Mouse (Mus musculus) heart, postnatal 36 days (tissue): Measurements from ENCODE around the gene Hbp1. TPM values are rescaled to one million over a fixed set of nuclear protein-coding genes. Genes with fewer than 3 reads are reported as not detected.
A peak's percentile ranks its signal among the peaks of the same experiment; 100 is the strongest.

Source experiments
- DNase-seq, 2 experiments: peaks; one replicate each; pipeline ENCODE4 v3.0.0; 2021 to 2022
- intact Hi-C: fragments of 180-260 bp; cut with DNase I; formaldehyde crosslinking; loops from one replicate; pipeline ENCODE4 v1.15.1; 2025
- total RNA-seq, 2 experiments: library from RNA; stranded (reverse); gene quantifications; 2 replicates each; pipeline ENCODE4 v1.2.3; 2021

The Hbp1 gene
- 10 to 100 TPM; 82.7 to 98.0 TPM for total RNA-seq

DNA sequence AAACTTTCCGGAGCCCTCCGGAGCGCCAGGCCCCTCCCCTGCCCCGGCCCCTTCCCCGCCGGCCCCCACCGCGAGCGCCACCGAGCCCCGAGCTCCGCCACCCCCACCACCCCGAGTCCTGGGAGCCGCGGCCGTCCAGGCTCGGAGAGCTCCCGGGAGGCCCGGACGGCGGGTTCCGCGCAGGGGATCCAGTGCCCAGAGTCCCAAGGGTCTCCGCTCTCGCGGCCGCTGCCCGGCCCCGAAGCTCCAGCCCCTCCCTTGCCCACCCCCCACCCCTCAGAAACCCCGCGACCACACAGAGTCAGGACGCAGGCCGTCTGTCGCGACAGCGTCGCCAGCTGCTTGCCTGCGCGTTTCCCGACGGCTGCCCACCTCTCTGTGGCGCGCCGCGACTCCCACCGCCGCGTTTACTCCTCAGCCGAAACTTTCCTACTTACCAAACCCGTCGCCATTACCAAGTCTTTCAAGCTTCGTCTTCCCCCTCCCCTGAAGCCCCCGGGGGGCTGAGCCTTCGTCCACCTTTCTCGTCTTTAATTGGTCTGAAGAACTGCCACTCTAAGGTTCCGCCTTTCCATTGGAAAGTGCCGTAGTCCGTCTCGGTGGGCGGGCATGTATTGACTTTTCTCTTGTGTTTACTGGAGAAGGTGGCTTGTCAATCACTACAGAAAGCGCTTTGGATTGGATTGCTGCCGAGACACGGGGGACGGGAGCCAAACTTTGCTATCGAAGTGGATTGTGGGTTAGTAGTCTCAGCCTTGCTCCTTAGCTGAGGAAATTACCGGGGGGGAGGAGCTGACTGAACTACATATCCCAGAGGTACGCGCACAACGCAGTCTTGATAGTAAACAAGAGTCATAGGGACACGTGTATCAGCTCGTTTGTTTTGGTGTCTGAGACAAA is at the start of gene Hbp1:
Gene Hbp1 (minus strand): TSS at position 777 of the 900 bp plus-strand sequence.
- DNase-seq = peak; percentile 97 to 98
- intact Hi-C loops = loop anchor here (5.0 to 10.0 kb wide), 2 partner anchors 435 to 448 kb away; no protein-coding TSS in a partner anchor

- no peak for DNase-seq
- intact Hi-C loops = no loop called here
Measured at GRCm38 (mm10) chr12:31998706-31999105, 48.4 kb upstream of the Hbp1 start.

- DNase-seq = no peak
- intact Hi-C loops = no loop called here
Measured at GRCm38 (mm10) chr12:31997328-31997878, 47.1 kb upstream of the Hbp1 start.

- no peak for DNase-seq
- intact Hi-C loops = no loop called here
Measured at GRCm38 (mm10) chr12:31996877-31997276, 46.5 kb upstream of the Hbp1 start.

- DNase-seq = no peak
- intact Hi-C loops = no loop called here
Measured at GRCm38 (mm10) chr12:31990575-31990974, 40.2 kb upstream of the Hbp1 start.

- intact Hi-C loops = no loop called here
- no peak for DNase-seq
Measured at GRCm38 (mm10) chr12:31989726-31990125, 39.4 kb upstream of the Hbp1 start.

- intact Hi-C loops = no loop called here
- no peak for DNase-seq
Measured at GRCm38 (mm10) chr12:31986463-31986862, 36.1 kb upstream of the Hbp1 start.

- DNase-seq = no peak
- intact Hi-C loops = no loop called here
Measured at GRCm38 (mm10) chr12:31985738-31986137, 35.4 kb upstream of the Hbp1 start.

DNA sequence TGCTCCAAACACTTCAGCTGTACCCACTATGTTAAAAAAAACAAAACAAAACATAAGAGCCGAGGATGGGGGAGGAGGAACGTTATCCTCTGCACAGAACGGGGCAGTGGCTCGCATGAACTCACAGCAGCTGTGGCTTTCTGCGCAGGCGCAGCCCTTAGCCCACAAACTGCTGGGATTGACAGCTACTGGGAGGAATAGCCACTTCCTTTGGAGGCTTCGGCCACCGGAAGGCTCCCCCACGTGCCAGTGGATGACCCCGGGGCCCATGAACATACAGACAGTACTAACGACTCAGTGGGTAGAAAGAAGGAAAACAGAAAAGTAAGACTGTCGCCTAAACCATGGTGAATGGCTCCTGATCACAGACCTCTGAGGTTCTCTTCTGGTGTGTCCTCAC is 34.3 kb upstream of the Hbp1 start:
- DNase-seq = peak in 1 of 2 experiments; percentile 11
- intact Hi-C loops = no loop called here

DNA sequence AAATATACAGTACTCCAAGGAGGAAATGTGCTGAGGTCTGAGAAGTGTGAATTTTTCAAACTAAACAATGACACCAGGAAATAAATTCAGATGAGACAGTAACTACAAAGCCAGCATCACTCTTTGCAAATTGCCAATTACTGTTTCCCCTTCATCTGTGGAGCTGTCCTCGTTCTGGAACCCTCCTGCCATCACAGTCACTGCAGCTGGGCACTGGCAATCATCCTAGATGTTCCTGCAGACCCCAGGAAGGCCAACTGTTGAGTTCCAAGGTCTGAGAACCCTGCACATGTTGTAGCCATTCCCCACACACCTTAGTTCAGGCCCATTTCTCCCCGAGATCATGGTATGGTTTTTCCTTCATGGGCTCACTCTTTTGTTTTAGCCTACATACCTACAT is 33.9 kb upstream of the Hbp1 start:
- intact Hi-C loops = no loop called here

DNA sequence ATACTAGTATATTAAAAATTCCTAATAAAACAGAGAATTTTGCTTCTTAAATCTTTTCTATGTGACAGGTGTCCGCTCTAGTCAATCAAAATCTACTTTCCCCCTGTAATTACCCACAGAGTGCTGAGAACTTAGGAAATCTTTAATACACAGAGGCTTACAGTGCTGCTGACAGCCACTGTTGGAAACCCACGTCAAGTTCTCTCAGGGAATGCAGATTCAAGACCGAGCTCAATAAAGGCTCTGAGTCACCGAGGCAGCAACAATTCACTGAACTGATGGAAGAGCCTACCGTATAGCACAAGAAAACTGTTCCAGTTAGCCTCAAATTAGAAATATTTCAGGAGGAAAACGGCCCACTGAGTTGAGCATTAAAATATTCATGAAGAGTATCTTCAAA is 33.4 kb upstream of the Hbp1 start:
- intact Hi-C loops = no loop called here
- no peak for DNase-seq

More for the DNA sequence above, 33.9 kb upstream of the Hbp1 start:
- DNase-seq = no peak

- intact Hi-C loops = no loop called here
- DNase-seq = no peak
Measured at GRCm38 (mm10) chr12:31983238-31983637, 32.9 kb upstream of the Hbp1 start.

DNA sequence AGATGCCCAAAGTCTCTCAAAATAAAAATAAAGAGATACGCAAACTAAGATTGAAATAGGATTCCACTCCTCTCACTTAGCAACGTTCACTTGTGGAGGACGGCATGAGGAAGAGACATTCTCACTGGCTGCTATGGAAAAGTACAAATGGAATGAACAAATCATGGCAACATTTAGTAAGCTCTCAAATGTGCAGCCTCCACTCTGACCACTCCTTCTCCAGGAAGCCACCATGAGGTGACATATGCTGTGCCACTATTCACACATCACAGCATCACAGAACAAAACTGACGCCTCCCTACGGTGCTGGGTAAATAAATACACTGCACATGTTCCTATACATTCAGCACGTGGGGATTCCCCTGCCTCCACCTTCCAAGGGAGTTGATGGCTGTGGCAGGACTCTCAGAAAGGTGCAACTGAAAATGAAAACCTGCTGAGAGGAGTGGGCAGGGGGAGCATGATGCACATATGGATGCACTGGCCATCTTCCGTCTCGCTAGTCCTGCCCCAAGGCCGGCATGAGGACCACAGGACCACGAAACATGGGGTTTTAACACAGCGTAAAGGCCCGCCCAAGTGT is 27.4 kb upstream of the Hbp1 start:
- no peak for DNase-seq
- intact Hi-C loops = no loop called here

- intact Hi-C loops = no loop called here
- DNase-seq = peak; percentile 4 to 9
Measured at GRCm38 (mm10) chr12:31976544-31976943, 26.2 kb upstream of the Hbp1 start.

GRCm38 (mm10) chr12:31973473-31974172 is 23.3 kb upstream of the Hbp1 start:
- intact Hi-C loops = no loop called here
- DNase-seq = peak; percentile 60 to 67

- DNase-seq = no peak
- intact Hi-C loops = no loop called here
Measured at GRCm38 (mm10) chr12:31971547-31971946, 21.2 kb upstream of the Hbp1 start.

- intact Hi-C loops = loop anchor here (5.0 kb wide), 1 partner anchor 93 kb away; the partner anchor contains the start of gene Prkar2b
- no peak for DNase-seq
Measured at GRCm38 (mm10) chr12:31969111-31969510, 18.8 kb upstream of the Hbp1 start.

DNA sequence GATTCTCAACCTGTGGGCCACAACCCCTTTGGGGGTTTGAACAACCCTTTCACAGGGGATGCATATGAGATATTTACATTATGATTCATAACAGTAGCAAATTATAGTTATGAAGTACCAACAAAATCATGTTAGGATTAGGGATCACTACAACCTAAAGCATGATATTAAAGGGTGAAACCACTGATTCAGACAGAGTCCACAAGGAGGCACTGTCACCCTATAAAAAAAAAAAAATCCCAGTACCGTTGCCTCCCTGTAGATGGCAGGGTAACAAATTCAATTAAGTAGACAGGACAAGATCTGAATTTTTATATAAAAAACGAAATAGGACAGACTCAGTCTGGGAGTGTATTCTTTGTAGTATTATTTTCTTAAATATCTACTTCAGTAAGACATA is 17.2 kb upstream of the Hbp1 start:
- intact Hi-C loops = loop anchor here (1.0 to 5.0 kb wide), 3 partner anchors 95 to 279 kb away; partner anchors contain the start of gene Prkar2b
- peak; percentile 27 to 39 for DNase-seq

GRCm38 (mm10) chr12:31966405-31966804 is 16.1 kb upstream of the Hbp1 start:
- intact Hi-C loops = loop anchor here (5.0 kb wide), 1 partner anchor 96 kb away; the partner anchor contains the start of gene Prkar2b
- DNase-seq = no peak

DNA sequence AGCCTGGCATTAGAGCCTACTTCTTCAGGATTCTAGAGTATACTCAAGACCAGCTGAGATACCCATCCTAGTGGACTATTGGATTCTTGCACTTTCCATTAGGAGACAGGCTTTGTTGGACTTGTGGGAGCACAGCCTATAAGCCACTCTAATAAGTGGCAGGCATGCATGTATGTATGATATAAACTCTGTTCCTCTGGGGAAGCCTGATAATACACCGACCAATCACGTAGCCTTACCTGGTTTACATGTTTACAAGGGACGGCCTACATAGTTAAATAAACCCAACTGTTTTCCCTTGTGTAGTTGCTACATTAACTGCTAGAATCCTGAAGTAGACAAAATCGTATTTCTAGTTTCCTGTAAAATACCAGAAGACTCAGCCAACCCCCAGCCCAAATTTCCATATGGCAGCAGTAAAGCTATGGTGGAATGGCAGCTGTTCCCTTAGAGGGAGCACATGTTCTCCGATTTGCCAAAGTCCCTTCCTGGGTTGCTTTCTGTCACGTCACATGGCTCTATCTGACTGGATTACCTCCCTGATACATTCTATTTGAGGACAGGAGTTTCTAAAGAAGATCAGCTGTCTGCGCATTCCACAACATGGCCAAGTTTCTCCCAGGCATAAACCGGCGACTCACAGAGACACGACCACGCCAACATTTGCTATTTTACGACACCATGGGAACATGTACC is 15.3 kb upstream of the Hbp1 start:
- no peak for DNase-seq
- intact Hi-C loops = loop anchor here (5.0 kb wide), 1 partner anchor 97 kb away; the partner anchor contains the start of gene Prkar2b
